Mouse (Mus musculus): ENCODE results near the gene Pak1.

- TF ChIP-seq GATA1 (IDR thresholded peaks at IDR 0.05; ENCODE audit: borderline replicate concordance, low read length) (no peak), FLI1 (IDR thresholded peaks at IDR 0.05; ENCODE audit: low read length) (no peak)
Measured at GRCm38 (mm10) chr7:97749207-97750190, 38.8 kb upstream of the Pak1 start.
